Mouse (Mus musculus) ZHBTc4 (cell line): ENCODE measurements around the gene Arhgef7.

ENCODE experiments used
- DNase-seq: peaks from one replicate; pipeline ENCODE4 v3.0.0-alpha.2; 2011; ENCODE audit warnings: low read depth, low spot score

Arhgef7 gene

DNA sequence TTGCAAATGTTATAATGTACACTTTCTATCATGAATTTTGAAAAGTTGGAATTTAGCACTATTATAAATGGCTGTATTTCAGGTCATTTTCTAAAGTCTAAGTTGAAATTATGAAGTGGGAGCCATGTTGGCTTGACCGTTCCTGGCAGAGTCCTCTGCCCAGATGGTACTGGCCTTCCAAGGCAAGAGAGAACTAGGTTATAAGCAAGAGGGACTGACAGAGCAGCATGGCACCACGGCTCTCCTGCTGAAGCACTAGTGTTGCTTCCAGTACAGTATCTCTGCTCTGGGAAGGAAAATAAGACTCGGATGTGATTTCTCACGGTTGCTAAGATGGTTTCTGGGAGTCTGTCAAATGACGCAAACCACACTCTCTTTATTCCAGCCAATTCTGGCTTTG, 34.5 kb downstream of the Arhgef7 start:
- no peak for DNase-seq

DNA sequence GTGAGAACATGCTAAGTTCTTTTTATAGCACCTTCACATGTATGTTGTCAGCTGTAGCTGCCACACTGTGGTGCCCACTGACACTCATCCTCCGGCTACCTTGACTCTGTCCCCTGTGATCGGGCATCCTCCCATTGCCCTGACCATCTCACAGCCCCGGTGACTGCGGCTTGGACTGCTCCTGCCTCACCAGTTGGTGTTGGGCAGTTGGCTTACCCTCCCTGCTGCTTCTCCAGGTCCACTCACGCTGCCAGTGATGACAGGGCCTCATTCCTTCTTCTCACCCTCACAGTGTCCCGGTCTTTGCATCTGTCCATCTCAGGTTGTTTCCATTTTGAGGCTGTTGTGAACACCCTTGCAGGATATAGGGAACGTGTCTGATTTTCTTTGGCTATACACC, 35.3 kb downstream of the Arhgef7 start:
- no peak for DNase-seq

DNA sequence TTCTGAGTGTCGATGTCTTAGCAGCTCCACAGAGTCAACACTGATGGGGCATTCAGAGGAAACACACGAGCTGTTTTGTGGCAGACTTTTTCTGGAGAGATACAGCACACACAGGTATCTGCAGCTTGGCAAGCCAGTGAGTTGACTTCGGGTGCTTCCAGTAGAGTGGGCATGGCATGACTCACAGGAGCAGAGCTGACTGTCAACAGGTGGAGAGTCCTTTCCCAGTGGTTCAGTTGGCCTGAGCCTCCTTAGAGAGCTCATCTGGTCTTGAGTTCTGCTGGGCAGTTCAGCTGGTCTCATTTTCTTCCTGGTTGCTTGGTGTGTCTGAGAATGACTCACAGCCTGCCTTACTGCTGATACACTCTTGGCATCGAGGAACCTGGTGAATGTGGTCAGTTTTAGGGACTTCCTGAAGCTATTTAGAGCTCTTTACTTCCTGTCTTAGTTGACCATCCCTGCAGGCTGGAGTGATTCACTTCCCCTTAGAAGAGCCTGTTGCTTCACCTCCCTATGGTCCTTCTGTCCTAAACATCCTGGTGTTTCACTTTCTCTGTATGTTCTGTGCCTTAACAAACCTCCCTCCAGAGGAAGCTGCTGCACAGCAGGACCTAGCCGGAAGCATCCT, 39.8 kb downstream of the Arhgef7 start:
- DNase-seq, result no peak

GRCm38 (mm10) chr8:11770001-11770400, 42.5 kb downstream of the Arhgef7 start:
- no peak for DNase-seq

DNA sequence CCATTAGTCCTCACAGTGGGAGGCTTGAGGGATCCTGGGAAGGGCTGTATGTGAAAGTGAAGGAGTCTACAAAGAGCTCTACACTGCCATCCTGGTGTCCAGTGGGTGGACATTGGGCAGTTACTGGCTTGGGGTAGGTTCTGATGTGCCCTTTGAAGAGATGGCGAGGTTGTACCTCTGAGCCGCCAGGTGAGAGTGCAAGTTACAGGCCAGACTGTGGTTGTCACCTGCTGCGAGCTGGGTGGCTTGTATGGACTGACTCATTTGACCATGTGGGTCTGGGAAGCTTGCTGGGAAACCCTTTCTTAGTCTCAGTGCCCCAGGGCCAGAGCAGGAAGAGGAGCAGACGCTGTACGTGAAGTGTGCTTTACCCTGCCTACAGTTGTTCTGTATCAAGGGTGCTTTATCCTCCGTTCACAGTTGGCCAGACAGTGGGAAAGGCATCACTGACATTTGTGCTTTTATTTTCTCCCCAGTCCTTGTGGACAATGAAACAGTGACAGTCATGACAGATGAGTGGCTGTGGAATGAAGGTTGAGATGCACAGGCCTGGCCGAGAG, 43.1 kb downstream of the Arhgef7 start:
- DNase-seq, result no peak

GRCm38 (mm10) chr8:11771608-11772007, 44.1 kb downstream of the Arhgef7 start:
- no peak for DNase-seq

DNA sequence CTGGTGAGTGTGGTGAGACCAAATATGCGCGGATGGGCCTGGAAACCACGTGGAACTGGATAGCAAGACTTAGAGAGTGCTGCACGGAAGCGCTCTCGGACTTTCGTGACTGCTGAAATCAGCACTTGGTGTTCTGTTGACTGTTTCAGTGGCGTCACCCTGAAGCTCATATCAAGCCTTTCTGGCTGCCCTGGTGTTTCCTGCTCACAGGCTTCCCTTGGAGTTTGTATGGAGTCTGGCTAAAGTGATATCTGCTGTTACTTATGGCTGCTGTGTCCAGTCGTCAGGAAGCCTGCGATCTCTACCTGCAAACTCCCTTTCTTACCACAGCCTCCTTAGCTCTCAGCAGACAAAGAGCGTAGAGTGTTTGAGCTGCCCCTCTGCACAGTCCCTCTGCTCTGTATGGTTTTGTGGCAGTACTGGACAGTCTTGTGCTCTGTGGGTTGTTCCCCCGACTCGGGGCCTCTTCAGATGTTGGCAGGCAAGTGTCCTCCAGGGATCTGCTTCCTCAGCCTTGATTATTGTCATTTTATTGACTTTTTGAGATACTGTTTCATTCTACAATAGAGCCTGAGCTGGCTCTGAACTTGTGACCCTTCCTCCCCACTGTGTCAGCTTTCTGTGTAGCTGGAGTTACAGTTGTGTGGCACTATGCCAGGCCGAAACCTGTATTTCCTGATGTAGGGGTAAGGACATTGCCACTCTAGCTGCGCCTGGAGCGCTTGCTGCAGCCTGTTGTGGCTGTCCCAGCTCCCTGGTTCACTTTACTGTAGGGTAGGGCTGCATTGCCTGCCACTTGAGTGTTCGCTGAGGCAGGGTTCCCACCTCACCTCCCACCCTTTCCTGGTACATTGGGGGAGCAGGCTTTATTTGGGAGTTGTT, 46.9 kb downstream of the Arhgef7 start:
- DNase-seq, result no peak

GRCm38 (mm10) chr8:11775889-11776288, 48.4 kb downstream of the Arhgef7 start:
- no peak for DNase-seq

DNA sequence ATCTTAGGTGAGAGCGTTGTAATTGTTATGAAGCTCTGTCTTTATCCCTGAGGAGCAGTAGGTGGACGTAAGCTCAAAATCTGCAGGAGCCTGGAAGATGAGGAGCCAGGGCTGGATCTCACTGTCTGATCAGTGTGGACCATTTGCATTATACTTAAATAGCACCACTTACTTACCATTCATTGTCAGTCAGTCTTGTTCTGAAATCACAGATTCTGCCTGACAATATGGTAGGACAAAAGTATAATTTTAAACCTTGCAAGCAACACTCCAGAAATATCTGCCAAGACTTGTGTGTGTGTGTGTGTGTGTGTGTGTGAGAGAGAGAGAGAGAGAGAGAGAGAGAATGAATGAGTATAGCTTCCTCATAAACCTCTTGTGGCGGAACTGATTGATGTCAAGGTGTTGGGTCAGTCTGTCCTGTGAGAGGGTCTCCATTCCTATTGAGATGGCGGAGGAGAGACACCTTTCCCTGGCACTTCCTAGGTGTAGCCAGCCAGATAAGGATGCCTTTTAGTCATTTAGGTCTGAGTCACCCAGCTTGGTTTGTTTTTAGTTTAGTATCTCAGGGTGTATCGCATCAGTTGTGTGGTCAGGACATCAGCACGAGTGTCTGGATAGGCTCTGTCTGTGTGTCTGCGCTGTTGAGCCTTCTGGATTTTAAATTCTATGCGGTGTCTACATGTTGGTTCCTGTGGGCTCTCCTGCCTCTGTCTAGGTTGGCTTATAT, 49.1 kb downstream of the Arhgef7 start:
- no peak for DNase-seq

DNA sequence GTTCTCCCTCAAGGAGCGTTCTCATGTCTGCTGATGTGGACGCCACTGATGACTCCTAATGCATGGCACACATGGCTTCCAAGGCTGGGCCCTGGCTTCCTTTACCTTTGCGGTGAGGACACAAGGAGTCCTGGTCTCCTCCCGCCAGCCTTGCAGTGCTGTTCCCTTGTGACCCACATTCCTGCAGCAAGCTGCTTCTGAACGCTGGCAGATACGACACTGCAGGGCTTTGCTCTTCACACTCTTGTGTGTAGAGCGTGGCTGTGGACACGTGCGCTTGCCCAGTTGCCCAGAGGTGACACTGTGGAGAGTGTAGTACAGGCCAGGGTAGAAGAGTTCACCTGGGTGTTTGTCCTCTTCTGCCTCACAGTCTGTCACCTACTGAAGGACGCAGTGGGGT, 49.7 kb downstream of the Arhgef7 start:
- peak; percentile 29 for DNase-seq

DNA sequence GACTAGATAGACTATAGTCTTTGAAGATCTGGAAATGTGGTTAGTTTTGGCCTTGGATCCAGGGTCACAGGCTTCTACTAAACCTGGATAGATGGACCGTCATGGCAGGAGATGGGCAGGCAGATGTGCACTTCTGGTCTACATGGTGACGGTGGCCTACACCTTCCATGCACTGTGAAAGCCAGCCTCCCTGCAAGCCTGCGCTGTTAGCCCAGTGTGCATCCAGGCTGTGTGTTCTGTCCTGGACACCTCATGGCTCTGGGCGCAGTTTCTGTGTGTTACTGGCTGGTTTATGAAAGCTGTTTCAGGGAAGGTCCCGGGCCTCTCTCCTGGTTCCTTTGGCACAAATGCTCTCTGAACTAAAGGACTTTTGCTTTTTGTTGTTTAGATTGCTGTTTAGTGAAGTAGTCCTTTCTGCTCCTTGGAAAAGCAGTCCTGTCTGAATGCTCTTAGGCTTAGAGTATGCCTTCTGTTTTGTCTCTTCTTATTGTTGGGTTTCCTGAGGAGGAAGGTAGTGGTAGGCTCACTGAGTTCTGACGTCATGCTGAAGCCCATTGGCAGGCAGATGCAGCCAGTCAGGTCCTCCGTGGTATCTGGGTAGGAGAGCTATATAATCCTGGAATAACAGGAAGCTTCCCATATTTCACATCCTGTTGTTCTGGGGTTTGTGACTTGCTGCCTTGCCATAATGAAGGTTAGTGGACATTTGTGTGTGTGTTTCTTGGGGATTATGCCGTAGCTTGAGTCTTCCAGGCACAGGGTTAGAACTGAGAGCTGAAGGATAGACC, 51.3 kb downstream of the Arhgef7 start:
- no peak for DNase-seq

DNA sequence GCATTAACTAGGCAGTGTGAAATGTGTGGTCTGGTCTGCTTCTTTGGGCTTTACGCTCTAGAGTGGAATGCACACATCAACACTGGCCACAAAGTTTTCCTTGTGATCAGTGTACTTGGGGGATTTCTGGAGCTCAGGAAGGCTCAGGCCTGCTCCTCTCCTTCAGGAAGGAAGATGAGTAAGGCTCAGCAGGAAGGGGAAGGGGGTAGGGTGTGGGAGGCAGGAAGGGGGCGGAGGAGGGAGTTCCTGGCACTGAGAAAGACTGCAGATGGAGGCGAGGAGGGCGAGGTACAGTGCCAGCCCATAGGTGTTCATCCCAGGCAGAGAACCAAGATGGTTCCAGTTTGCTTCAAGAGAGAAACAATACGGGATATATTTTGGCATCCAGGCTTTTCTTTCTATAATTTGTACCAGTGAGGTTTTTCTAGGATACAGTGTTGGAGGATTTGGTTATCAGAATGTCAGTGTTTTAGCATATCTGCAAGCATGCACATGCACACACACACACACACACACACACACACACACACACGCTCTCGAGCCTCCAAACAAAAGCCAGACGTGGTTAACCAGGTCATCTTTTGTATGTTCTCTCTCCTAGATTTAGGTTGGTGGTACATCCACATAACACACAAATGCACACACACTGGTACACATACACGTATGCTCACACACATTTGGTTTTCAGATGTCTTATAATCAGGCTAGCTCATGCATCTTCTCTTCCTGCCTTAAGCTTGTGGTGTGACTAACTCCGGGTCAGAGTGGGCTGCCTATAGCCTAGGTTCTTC, 52.5 kb downstream of the Arhgef7 start:
- DNase-seq, result no peak

GRCm38 (mm10) chr8:11780641-11781040, 53.1 kb downstream of the Arhgef7 start:
- DNase-seq, result no peak

DNA sequence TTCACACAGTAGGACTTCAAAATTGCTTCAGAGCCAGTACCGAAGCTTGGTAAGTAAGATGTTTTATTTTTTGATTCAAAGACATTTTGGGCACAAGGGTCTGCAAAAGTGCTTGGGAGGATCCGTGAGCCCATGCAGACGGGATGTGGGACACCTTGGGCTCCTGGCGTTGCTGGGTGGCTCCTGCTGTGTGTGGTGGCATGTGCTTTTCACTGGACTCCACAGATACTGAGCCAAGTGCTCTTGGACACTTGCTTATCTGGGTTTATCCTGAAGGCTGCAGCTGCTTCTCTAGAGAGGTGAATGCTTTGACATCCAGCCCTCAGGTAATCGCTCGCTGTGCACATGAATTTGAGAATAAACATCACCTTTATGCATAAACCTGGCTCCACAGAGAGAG, 55.1 kb downstream of the Arhgef7 start:
- DNase-seq, result no peak

DNA sequence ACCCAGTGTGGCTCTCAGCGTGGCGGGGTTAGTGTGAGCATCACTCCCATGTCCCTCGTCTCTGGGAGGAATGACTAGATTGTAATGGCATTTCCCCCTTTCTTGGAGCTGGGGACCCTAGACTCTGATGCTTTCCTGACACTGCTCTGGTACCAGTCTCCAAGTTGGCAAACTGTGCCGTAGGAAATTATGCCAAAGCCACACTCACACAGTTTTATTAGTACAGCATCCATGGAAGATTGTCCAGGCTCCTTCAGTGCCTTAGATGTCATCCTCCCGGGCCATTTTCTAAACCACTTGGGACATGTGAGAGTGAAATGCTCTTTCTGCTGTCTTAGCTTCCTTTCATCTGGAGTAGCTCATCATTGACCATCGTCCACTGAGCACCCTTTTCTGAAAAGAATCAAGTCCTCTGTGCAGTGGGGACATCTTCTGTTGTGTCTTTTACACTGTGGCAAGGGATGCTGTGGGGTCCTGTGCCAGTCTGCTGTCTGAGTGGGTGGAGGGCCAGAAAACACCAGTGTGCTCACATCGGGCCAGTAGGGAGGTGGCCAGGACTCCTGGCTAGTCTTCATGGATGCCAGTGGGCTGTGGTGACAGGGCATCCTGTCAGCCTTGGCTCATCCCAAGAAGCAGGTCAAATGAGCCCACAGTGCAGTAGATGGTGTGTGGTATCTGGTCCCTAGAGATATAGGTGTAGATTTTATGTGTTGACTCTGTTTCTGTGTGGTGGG, 56.5 kb downstream of the Arhgef7 start:
- DNase-seq, result no peak

- no peak for DNase-seq
These were observed 57.6 kb downstream of the Arhgef7 start for GRCm38 (mm10) chr8:11785121-11785520.

GRCm38 (mm10) chr8:11785539-11786046, 58.1 kb downstream of the Arhgef7 start:
- no peak for DNase-seq

GRCm38 (mm10) chr8:11788252-11788651, 60.7 kb downstream of the Arhgef7 start:
- peak; percentile 55 for DNase-seq

GRCm38 (mm10) chr8:11789168-11789567, 61.6 kb downstream of the Arhgef7 start:
- DNase-seq, result no peak

DNA sequence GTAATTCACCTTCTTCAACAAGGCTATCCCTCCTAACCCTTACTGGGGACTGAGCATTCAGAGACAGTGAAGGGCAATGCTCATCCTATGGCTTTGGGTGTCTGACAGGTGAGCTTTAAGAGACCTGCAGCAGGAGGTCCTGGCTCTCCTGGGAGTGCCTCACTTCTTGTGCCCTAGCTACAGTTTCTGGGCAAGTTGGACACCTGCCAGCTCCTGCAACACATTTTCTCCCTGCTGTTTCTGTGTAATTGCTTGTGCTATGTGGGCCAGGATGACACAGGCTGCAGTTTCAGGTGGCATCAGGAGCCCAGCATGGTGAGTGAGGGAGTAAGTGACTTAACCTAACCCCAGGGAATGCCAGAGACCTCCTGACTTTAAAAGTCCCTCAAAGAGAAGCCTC, 67.4 kb downstream of the Arhgef7 start:
- DNase-seq, result no peak
